Mouse (Mus musculus) cerebellum, adult 2 months (tissue): ENCODE data around the gene Atp6v1g3.

Experiments
- CTCF ChIP-seq: fragments of 200-500 bp; IDR thresholded peaks from 2 replicates; pipeline ENCODE4 v1.5.1; 2011; ENCODE audit warnings: low read depth, mild to moderate bottlenecking, control low read depth, low read length, moderate library complexity, borderline replicate concordance; ENCODE audit not compliant: insufficient read depth
- POLR2A ChIP-seq: fragments of 200-500 bp; IDR thresholded peaks from 2 replicates; pipeline ENCODE4 v1.6.1; 2011; ENCODE audit warnings: low read length, control low read depth, borderline replicate concordance; ENCODE audit not compliant: insufficient read depth

GRCm38 (mm10) chr1:138299576-138299975 lies 26.0 kb downstream of the Atp6v1g3 start:
- no peak for TF ChIP-seq POLR2A
- TF ChIP-seq CTCF: no peak
